Mouse (Mus musculus) retina, postnatal 7 days (tissue): ENCODE data around the gene Prl2b1.

Source experiments
- DNase-seq: peaks from one replicate; pipeline ENCODE4 v3.0.0-alpha.2; 2012; ENCODE audit warnings: low read depth, low spot score

Gene Prl2b1

DNA sequence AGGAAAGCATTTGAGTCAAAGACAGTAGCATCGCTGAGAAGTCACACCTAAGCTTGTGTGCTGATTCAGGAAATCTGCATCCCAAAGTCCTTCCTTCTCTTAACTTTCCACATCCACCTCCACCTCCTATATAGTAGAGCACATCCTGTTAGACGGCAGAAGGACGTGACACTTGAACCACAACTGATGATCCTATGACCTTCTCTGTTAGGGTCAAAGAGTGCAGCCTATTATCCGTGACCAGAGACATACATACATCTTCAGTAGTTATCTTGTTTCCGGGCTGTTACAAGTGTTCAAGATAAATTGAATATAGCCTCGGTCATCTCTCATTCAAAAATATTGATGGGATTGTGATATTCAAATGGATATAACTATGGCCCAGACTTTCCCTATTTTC, at the start of gene Prl2b1:
Prl2b1 (minus strand) TSS at position 101 of the 400 bp plus-strand sequence.
- no peak for DNase-seq

DNA sequence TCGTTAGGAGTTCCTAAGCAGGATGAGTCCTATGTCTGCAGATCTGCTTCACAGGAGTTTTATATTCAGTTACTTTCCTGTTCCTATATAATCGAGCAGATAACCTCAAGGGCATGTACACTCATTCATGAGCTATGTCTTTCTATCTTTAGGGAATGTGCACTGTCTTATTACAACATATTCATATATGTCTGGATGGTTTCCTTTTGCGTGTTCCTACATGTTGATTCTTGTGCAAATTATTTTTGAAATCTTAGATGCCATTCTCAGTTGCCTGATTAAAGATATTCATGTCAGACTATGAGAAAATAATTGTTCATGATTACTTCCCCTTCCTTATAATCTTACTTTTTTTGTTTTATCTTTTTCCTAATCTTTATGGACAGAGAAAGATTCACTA, 47.9 kb upstream of the Prl2b1 start, which contains the start of gene Prl8a6:
Prl8a6 (minus strand) TSS at position 101 of the 400 bp plus-strand sequence.
- DNase-seq: no peak

DNA sequence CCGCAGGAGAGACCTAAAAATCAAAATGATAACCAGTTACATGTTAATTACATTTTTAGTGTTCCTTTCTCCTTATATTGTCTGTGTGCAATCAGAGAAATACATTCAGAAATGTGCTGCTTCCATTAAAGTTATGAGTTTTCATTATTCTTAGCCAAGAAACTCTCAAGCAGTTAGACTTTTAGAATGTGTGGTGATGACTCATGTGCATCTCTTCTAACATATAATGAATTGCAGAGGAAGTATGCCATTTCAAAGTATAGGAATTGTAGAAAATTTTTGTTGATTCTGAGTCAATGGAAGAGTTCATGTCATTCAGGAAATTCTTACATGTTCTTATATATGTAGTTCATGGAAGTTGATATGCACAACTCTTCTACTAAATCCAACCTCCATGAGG, 42.5 kb upstream of the Prl2b1 start:
- no peak for DNase-seq

DNA sequence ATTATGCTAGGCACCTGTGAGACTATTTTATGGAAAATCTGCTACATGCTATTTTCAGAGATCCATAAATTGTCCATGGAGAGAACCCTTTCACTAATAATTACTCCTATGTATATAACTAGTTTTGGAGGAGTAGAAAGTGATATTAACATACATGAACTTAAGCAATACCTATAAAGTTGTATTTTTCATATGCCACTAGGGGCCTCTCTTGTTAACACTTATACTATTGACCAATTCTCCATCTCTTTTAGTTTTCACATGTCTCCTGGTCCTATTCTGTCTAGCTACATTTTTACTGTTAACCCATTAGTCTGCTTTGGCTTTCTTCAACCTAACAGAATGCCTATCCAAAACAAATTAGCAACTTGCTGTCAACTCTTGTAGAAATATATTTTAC, 23.0 kb upstream of the Prl2b1 start:
- no peak for DNase-seq

DNA sequence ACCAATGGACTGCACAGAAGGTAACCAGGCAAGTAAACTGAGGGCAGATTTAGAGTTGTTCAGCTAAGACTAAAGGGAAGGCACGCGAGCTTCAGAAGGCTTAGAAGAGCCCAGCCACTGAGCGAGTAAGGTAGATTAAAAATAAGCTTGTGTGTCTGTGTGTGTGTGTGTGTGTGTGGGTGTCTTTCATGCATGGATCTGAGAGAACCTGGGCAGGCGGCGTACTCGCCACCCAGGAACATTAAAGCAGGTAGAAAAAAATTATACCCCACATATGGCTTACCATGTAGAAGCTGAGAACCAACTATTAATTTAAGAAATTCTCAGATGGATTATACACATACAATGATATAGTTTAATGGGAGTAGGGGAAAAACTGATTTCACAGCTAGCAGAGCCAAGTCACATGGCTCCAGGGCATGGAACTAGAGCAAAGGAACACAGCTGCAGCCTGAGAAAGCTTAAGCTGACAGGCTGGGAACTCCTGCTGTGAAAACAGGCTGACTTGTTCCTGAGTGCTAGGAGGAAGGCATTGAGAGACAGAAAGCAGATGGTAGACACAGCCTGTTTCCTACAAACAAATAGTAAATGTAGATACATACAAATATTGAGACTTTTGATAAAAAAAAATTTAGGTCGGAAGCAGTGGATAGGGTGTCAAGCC, 8.5 kb upstream of the Prl2b1 start:
- no peak for DNase-seq

DNA sequence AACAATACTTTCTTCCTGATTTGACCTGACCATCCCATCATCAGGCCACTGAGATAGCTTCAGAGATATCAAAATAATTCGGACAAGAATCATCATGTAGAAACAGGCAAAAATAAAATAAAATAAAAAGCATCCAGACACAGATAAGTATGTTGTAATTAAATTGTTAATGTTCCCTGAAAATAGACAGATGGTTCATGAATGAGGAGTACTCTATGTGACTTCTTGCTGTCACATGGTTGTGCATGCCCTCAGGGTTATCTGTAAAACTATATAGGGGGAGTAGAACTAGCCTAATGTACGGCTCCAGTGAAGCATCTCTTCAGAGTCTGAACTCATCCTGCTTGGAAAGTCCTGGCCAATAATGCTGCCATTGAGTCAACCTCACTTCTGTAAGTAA, 45.3 kb downstream of the Prl2b1 start, which contains the start of gene Prl8a2:
Prl8a2 (plus strand) TSS at position 301 of the 400 bp plus-strand sequence.
- DNase-seq: no peak

DNA sequence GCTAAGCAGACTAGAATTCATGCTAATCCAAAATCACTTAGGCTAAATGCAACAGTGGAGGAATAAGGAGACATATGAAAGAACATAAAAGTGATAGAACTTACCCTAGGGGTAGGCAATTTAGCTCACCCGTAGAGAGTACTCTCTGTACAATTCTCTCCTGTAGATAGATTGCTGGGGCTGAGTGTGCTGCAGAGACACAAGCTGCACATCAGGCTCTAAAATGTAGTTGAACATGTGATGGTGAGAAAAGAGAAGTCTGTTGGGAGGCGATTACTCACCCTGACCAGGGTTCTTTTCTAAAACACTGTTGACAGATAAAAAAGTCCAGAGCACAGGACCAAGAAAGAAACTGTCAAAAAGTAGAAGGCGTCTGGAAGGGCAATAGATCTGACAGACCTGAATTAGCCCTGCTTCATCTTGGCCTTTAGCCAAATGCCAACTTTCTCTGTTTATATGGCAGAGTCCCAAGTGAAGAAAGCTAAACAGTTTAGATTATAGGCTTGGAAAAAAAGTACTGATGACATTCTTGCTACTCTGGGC, 47.8 kb downstream of the Prl2b1 start:
- no peak for DNase-seq

DNA sequence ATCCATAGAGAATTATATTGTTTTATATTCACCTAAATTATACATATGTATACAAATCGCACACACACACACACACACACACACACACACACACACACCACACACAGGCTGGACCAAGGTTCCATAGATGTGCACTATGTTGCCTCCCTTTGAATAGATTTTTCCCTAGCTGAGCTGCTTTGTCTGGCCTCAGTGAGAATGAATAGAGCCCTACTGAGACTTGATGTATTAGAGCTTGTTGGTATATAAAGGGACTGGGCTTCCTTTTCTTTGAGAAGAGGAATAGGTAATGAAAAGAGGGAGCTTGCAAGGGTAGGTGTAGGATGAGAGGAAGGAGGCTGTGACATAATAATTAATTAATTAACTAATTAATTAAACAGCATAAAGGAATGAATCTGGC, 55.7 kb downstream of the Prl2b1 start:
- DNase-seq: no peak
